Mouse (Mus musculus) stomach, adult 2 months (tissue): Measurements from ENCODE around the gene Nhlrc2. TPM values are rescaled to one million over a fixed set of nuclear protein-coding genes. Genes with fewer than 3 reads are reported as not detected.

Source experiments
- polyA plus RNA-seq: library from polyadenylated mRNA; depleted of rRNA; stranded (reverse); fragments of >200 nt; gene quantifications from 2 replicates; pipeline ENCODE4 v1.2.3, GENCODE M21; 2012; rRNA removed

Nhlrc2 gene
- 1.8 and 1.9 TPM in 2 replicates for polyA plus RNA-seq

DNA sequence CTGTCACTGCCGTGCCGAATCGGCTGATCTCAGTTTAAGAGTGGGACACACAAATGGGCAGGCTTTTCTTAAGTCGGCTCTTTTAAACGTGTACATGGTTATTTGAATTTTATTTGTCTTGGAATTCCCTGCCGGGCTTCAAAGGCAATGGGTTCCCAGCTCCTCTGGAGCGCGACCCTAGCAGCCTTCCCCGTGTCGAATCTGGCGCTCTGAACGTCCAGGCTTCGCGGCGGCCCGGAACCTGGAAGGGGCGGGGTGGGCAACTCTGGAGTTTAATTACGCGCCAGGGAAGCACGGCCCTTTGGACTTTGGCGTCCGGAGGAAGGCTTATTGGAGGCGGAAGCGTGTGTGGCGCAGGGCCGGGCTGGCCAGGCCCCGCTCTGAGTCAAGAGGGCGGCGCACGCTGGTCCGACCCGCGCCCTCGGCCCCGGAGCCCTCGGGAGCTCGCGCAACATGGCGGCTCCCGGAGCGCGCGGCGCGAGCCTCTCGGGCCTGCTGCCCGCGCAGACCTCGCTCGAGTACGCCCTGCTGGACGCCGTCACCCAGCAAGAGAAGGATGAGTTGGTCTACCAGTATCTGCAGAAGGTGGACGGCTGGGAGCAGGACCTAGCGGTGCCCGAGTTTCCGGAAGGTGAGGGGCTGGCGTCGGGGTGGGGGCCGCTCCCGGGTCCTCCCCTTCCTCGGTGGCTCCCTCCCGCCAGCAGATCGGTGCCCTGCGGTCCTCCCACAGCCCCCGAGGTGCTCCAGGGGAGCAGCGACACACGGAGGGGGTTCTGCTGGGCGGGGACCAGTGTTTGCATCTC lies at the start of gene Nhlrc2:
Gene Nhlrc2 (plus strand): TSS at position 32 of the 803 bp plus-strand sequence.

DNA sequence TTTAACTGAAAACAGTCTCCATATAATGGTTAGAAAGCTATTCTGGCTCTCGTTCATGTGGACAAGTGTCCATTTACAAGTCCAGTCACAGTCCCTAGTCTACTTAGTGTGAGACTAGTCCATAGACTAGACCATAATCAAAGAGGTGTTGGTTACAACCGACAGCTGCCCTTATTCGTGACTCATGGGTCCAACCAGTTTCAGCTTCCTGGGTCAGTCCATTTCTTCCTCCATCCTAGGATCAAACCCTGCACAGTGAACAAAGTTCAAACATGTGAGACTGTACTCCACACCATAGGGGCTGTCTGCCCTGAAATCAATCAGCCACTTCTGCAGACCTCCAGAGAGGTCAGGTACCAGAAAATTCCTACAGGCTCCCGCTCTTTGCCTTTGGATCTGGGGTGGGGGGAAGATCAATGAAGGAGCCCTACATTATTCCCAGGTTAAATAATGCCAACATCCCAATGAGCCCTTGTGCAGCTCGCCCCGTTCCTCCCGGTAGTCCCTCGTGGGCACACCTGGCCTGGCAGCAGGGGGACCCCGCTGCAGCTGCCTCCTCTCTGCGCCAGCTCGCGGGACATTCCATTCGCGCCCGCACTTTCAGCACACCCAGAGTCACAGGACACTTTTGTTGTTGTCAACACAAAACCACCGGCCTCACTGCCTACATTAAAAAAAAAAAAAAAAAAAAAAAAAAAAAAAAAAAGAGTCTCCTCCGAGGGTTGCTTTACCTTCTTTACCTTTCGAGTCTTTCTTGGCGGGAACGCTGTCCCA lies 418 bp upstream of the Nhlrc2 start, which contains the start of gene Dclre1a:
Gene Dclre1a (minus strand): TSS at position 767 of the 774 bp plus-strand sequence.

Other genes starting within 250 kb of the Nhlrc2 start
- gene Nrap, start 158.2 kb upstream of the Nhlrc2 start, polyA plus RNA-seq: 1.9 and 2.3 TPM in 2 replicates
- gene Casp7, start 151.1 kb upstream of the Nhlrc2 start, polyA plus RNA-seq: 6.9 and 7.0 TPM in 2 replicates
- 0.51 and 0.53 TPM in 2 replicates for gene Plekhs1, start 86.6 kb upstream of the Nhlrc2 start, polyA plus RNA-seq
- 1.4 TPM in 2 replicates for gene Dclre1a, start within 50 bp of the Nhlrc2 start, polyA plus RNA-seq
- gene Adrb1, start 173.9 kb downstream of the Nhlrc2 start, polyA plus RNA-seq: 1.2 and 2.7 TPM in 2 replicates